Mouse (Mus musculus) hindbrain, embryonic 16.5 days (tissue): ENCODE results near the gene Olfr1388. TPM values are rescaled to one million over a fixed set of nuclear protein-coding genes. Genes with fewer than 3 reads are reported as not detected.
"Not testable (repeated sequence)": the region's sequence is repeated elsewhere in the genome, so short reads cannot be mapped to it uniquely, and the experiment has no call there.

ENCODE experiments used
- ATAC-seq: fragments of 200-750 bp; cut with Nextera tagmentation; 2 replicates; pipeline ENCODE4 v1.8.0; 2017; ENCODE audit warnings: moderate TSS enrichment, moderate library complexity
- H3K27ac ChIP-seq: fragments of 300-500 bp; sonication (generic); 2 replicates; pipeline ENCODE4 v1.5.1; 2014; ENCODE audit warnings: low read depth, mild to moderate bottlenecking, control low read depth, low read length, moderate library complexity
- H3K27me3 ChIP-seq: fragments of 300-500 bp; sonication (generic); replicated peaks from 2 replicates; pipeline ENCODE4 v1.6.1; 2014; ENCODE audit warnings: low read length; ENCODE audit not compliant: control insufficient read depth, insufficient read depth
- H3K36me3 ChIP-seq: fragments of 300-500 bp; sonication (generic); 2 replicates; pipeline ENCODE4 v1.6.1; 2014; ENCODE audit warnings: mild to moderate bottlenecking, low read length, moderate library complexity, mixed read lengths; ENCODE audit not compliant: control insufficient read depth, insufficient read depth
- H3K4me1 ChIP-seq: fragments of 300-500 bp; sonication (generic); 2 replicates; pipeline ENCODE4 v1.6.1; 2014; ENCODE audit warnings: low read depth, low read length; ENCODE audit not compliant: control insufficient read depth, insufficient read depth
- H3K4me2 ChIP-seq: fragments of 300-500 bp; sonication (generic); 2 replicates; pipeline ENCODE4 v1.6.1; 2014; ENCODE audit warnings: mild to moderate bottlenecking, low read length, control low read depth, moderate library complexity
- H3K4me3 ChIP-seq: fragments of 300-500 bp; sonication (generic); 2 replicates; pipeline ENCODE4 v1.5.1; 2014; ENCODE audit warnings: mild to moderate bottlenecking, low read length, control low read depth, moderate library complexity
- H3K9ac ChIP-seq: fragments of 300-500 bp; sonication (generic); 2 replicates; pipeline ENCODE4 v1.6.1; 2014; ENCODE audit warnings: low read depth, mild to moderate bottlenecking, control low read depth, low read length, moderate library complexity
- H3K9me3 ChIP-seq: fragments of 300-500 bp; sonication (generic); 2 replicates; pipeline ENCODE4 v1.6.1; 2014; ENCODE audit warnings: mild to moderate bottlenecking, low read length, moderate library complexity; ENCODE audit not compliant: control insufficient read depth
- WGBS: fragments of 180-500 bp; shearing (Covaris S2); extraction: QIAGEN DNeasy Blood & Tissue Kit; methylation state at CpG from one replicate; pipeline ENCODE4 v1.1.7; 2014; 5-methylcytosine and 5-hydroxymethylcytosine counted together
- polyA plus RNA-seq: library from polyadenylated mRNA; unstranded; fragments of >200 nt; fragmentation: Nextera tagmentation; extraction: Ambion mirVana; gene quantifications from 2 replicates; pipeline ENCODE4 v1.2.1, GENCODE M21; 2015

Gene Olfr1388
- polyA plus RNA-seq = 0.09 and 0.10 TPM in 2 replicates

DNA sequence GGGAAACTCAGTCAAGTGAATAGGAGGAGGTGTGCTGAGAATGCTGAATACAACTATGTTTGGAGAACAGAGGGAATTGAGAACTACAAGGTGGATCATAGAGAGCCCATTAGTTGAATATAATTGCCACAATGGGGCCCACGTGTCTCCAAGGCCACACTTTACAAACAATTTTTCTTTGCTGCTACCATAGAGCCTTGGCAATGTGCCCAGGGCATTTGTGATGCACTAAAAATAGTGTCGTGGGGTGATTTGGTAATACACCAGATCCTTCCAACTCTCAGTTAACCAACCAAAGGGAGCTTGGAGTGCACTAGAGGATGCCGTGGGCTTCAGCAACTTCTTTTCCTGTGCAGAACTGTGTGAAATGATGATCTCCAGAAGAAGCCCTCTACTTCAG, at the start of gene Olfr1388:
Olfr1388 (plus strand) TSS at position 214 of the 400 bp plus-strand sequence.
- Histone ChIP-seq H3K36me3 (no peaks in the 10 kb centered on the region), H3K4me1 (no peaks in the 10 kb centered on the region), H3K4me3 (no peak within 1 kb of the TSS), H3K9ac (no peak within 1 kb of the TSS), H3K27ac (no peak within 1 kb of the TSS), H3K27me3 (no peaks in the 10 kb centered on the region), H3K4me2 (no peak within 1 kb of the TSS), H3K9me3 (0 out of 2 replicates have a peak, but pooled peaks cover 3% of the 10 kb centered on the region)
- ATAC-seq = no peak
- WGBS = 51% methylated on average over 3 of the region's 3 CpGs

DNA sequence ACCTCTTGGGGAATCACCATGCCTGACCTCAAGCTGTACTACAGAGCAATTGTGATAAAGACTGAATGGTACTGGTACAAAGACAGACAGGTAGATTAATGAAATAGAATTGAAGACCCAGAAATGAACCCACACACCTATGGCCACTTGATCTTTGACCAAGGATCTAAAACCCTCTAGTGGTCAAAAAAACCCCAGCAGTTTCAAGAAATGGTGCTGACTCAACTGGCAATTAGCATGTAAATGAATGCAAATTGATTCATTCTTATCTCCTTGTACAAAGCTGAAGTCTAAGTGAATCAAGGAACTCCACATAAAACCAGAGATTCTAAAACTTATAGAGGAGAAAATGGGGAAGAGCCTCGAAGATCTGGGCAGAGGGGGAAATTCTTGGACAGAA, 43.7 kb upstream of the Olfr1388 start:
- not testable (repeated sequence) for H3K27me3 ChIP-seq

DNA sequence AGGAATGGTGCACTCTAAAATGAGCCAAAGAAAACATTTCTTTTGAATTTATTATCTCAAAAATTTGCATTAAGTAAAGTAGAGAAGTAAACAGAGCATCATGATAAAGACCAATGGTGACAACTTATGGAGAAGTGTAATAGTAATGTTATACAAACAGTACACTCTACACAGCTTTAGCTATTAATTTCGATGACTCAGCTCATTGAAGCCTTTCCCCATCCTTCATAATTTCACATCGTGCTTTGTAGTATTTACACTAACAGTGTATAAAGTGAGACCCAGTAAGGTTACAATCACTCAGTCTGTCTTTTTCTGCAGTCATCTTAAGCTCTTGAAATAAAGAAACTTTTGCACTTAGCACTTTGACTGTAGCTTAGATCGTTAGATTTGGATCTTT, 29.6 kb upstream of the Olfr1388 start:
- Histone ChIP-seq H3K9me3 (no peaks in the 10 kb centered on the region), H3K4me2 (no peak overlapping the region), H3K27me3 (no peaks in the 10 kb centered on the region), H3K36me3 (no peaks in the 10 kb centered on the region), H3K9ac (no peak overlapping the region), H3K4me1 (no peaks in the 10 kb centered on the region), H3K27ac (no peak overlapping the region), H3K4me3 (no peak overlapping the region)
- no peak for ATAC-seq
- 79% methylated on average over 3 of the region's 3 CpGs for WGBS

More for the DNA sequence above, 43.7 kb upstream of the Olfr1388 start:
- WGBS = 73% methylated on average over 1 of the region's 1 CpGs
- H3K4me3 ChIP-seq, H3K4me2 ChIP-seq, H3K9me3 ChIP-seq, H3K36me3 ChIP-seq, H3K9ac ChIP-seq, H3K4me1 ChIP-seq, H3K27ac ChIP-seq, ATAC-seq: not testable (repeated sequence)

DNA sequence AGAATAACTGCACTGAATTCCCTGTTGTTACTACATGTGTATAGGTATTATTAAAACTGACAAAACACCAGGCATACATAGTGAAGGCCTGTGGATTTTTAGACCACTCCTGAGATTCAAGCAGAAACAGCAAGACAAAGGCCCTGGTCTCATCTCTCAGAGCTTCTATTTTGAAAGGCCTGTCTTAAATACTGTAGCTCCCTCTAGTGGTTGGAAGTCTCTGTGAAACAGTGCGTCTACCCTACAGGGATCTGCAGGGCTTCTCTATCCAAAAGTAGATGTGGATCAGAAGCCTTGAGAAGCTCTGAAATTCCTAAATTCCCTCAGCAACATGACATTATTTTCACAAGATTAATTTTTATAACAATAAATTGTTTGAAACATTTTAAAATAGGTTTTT, 25.9 kb upstream of the Olfr1388 start:
- no peaks in the 10 kb centered on the region for H3K36me3 ChIP-seq
- no peak overlapping the region for H3K27ac ChIP-seq
- 49% methylated on average over 1 of the region's 1 CpGs for WGBS
- H3K9me3 ChIP-seq = no peaks in the 10 kb centered on the region
- no peaks in the 10 kb centered on the region for H3K4me1 ChIP-seq
- ATAC-seq = no peak
- no peaks in the 10 kb centered on the region for H3K27me3 ChIP-seq
- no peak overlapping the region for H3K4me2 ChIP-seq
- H3K4me3 ChIP-seq = no peak overlapping the region
- no peak overlapping the region for H3K9ac ChIP-seq

DNA sequence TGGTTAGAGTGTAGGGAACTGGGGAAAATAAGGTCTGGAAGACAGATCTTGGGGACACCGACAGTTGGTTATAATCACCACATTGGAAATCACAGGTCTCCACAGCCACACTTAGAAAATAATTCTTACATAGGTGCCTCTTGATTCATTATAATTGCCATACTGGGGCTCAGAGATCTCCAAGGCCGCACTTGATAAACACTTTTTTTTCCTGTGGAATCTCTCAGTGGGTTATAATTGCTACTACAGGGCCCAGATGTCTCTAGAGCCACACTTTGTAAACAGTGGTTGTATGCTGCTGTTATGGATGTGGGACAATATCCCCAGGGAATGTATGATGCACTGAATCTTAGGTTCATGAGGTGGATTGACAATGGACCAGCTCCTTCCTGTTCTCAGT, 13.7 kb upstream of the Olfr1388 start, which contains the start of gene Olfr1389:
Olfr1389 (plus strand) TSS at position 301 of the 400 bp plus-strand sequence.
- Histone ChIP-seq H3K4me2 (no peak within 1 kb of the TSS), H3K27me3 (no peaks in the 10 kb centered on the region), H3K36me3 (no peaks in the 10 kb centered on the region), H3K4me1 (no peaks in the 10 kb centered on the region), H3K4me3 (no peak within 1 kb of the TSS), H3K9me3 (no peaks in the 10 kb centered on the region), H3K27ac (no peak within 1 kb of the TSS), H3K9ac (no peak within 1 kb of the TSS)
- ATAC-seq = no peak
- 88% methylated on average over 2 of the region's 2 CpGs for whole genome bisulfite sequencing

DNA sequence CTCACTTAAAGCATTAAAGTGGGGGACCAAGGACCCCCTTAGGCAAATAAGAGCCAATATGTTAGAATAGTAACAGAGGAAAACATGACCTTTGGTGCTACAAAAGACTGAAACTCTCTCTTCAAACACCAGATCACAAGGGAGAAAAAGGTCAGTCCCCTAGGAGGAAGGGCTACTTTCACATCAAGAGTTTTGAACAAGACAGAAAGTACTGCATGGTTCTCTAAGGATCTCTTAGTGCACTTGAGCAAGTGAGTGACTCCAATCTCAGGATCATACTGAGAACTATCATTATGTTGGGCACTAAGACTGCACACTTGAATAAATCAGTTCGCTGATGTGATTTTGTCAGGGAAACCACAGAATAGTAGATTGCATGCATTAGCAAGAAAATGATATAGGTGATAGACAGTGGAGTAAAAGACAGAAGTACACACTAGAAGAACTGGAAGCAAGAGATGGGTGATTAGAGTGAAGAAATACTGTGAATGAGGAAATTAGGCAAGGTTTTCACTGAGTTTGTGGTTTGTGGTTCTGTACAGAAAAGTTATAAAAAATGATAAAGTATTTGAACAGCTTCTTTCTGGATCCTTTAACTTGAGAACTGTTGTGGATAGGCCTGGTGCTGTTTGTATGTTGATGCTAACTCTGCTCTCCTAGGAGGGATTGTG, 11.0 kb upstream of the Olfr1388 start:
- Histone ChIP-seq H3K9me3 (no peaks in the 10 kb centered on the region), H3K4me3 (no peak overlapping the region), H3K27ac (no peak overlapping the region), H3K9ac (no peak overlapping the region), H3K27me3 (no peaks in the 10 kb centered on the region), H3K36me3 (no peaks in the 10 kb centered on the region), H3K4me1 (no peaks in the 10 kb centered on the region), H3K4me2 (no peak overlapping the region)
- WGBS = 79% methylated on average over 1 of the region's 1 CpGs
- no peak for ATAC-seq

- WGBS = 75% methylated on average over 2 of the region's 2 CpGs
- H3K27ac ChIP-seq = no peak overlapping the region
- 0 out of 2 replicates have a peak, but pooled peaks cover 3% of the 10 kb centered on the region for H3K9me3 ChIP-seq
- no peak overlapping the region for H3K4me2 ChIP-seq
- no peaks in the 10 kb centered on the region for H3K27me3 ChIP-seq
- no peak overlapping the region for H3K4me3 ChIP-seq
- no peaks in the 10 kb centered on the region for H3K4me1 ChIP-seq
- ATAC-seq = no peak
- H3K9ac ChIP-seq = no peak overlapping the region
- no peaks in the 10 kb centered on the region for H3K36me3 ChIP-seq
Measured at GRCm38 (mm10) chr11:49429641-49430040, 6.8 kb upstream of the Olfr1388 start.

GRCm38 (mm10) chr11:49455043-49455442, 18.6 kb downstream of the Olfr1388 start, which contains the start of gene Olfr1387:
TSS of gene Olfr1387 (plus strand) at chr11:49455343.
- ATAC-seq = no peak
- WGBS = 79% methylated on average over 1 of the region's 1 CpGs

GRCm38 (mm10) chr11:49464746-49465145, 28.3 kb downstream of the Olfr1388 start, which contains the start of gene Olfr1386:
TSS of gene Olfr1386 (plus strand) at chr11:49465046.
- not testable (repeated sequence) for H3K9me3 ChIP-seq, ATAC-seq, H3K4me1 ChIP-seq, H3K4me2 ChIP-seq, H3K9ac ChIP-seq, H3K27me3 ChIP-seq, H3K27ac ChIP-seq, H3K4me3 ChIP-seq, H3K36me3 ChIP-seq
- 83% methylated on average over 3 of the region's 3 CpGs for WGBS

More at GRCm38 (mm10) chr11:49455043-49455442, 18.6 kb downstream of the Olfr1388 start, which contains the start of gene Olfr1387:
- no peak within 1 kb of the TSS for H3K4me3 ChIP-seq
- no peaks in the 10 kb centered on the region for H3K9me3 ChIP-seq
- no peaks in the 10 kb centered on the region for H3K27me3 ChIP-seq
- no peaks in the 10 kb centered on the region for H3K4me1 ChIP-seq
- H3K4me2 ChIP-seq = no peak within 1 kb of the TSS
- no peak within 1 kb of the TSS for H3K27ac ChIP-seq
- H3K9ac ChIP-seq = no peak within 1 kb of the TSS
- H3K36me3 ChIP-seq = no peaks in the 10 kb centered on the region
